Mouse (Mus musculus) liver, embryonic 14.5 days (tissue): Measurements from ENCODE around the gene Clec2d.

Experiments
- CTCF ChIP-seq: IDR thresholded peaks from 2 replicates; pipeline ENCODE4 v1.5.1; 2016; ENCODE audit warnings: antibody characterized with exemption, low read depth, control low read depth
- EP300 ChIP-seq: IDR thresholded peaks from 2 replicates; pipeline ENCODE4 v1.6.1; 2016; ENCODE audit warnings: antibody characterized with exemption, low read depth

- TF ChIP-seq EP300 (no peak), CTCF (no peak)
These were observed 34.6 kb downstream of the Clec2d start for GRCm38 (mm10) chr6:129215053-129215452.
